Mouse (Mus musculus): ENCODE data around the gene Chd6.

The Chd6 gene

GRCm38 (mm10) chr2:161075553-161075952 lies 33.3 kb downstream of the Chd6 start:
- DNase-seq (ENCODE audit: low spot score) = no peak

GRCm38 (mm10) chr2:161066097-161066759 lies 42.6 kb downstream of the Chd6 start:
- DNase-seq (ENCODE audit: low spot score) = no peak

- no peak for DNase-seq (ENCODE audit: low spot score)
Observed at GRCm38 (mm10) chr2:161065594-161065993, 43.3 kb downstream of the Chd6 start.

DNA sequence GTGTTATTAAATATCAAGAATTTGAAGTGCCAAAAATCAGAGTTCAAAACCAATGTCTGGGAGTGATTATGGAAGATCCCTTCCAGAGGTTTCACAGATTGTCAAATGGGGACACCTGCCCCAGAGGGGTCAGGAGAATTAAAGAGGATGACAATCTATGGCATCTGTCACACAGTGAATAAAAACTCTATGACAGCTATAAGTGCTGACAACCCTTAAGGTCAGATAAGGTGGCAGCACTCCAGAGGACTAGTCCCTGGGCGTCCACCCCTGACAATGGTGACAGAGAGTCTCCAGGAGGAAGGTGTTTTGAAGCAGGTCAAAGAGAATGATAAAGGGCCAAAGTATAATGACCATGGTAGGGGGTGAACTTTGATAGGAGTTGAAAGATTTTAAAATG lies 44.0 kb downstream of the Chd6 start:
- DNase-seq (ENCODE audit: low spot score) = no peak

DNA sequence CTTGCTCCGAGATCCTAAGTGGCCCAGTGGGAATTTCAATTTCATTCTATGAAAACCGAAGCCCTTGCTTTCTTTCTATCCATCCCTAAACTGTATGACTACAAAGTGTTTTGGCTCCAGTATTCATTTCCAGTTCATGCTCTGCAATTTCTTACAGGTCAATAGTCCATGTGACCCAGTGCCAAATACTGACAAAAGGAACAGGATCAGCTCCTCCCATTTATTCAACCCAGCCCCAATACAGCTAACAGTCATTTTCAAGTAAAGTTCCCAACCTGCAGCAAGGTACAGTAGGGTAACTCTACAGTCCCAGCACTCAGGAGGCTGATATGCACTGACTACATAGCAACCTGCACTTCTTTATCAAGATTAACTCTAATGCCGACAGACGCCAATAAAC lies 50.0 kb downstream of the Chd6 start:
- DNase-seq (ENCODE audit: low spot score) = no peak

DNA sequence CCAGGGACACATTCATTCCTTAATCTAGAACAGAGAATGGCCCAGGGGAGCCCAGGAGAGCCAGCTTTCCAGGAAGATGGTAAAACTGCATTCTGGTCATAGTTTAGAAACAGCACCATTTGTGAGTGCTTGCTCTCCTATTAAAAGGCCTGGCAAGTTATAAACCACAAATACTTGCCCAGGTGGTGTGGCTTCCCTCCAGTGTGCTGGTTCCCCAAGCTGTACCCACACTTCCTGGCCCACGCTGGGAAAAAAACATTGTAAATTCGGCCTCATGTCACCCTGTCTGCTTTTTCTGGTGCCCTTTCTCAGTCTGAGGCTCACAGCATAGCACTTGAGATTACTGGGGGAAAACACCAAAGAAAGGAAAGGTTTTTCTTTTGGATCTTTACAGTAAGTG lies 55.1 kb downstream of the Chd6 start:
- DNase-seq (ENCODE audit: low spot score) = no peak

- no peak for DNase-seq (ENCODE audit: low spot score)
Observed at GRCm38 (mm10) chr2:161052175-161052574, 56.7 kb downstream of the Chd6 start.

DNA sequence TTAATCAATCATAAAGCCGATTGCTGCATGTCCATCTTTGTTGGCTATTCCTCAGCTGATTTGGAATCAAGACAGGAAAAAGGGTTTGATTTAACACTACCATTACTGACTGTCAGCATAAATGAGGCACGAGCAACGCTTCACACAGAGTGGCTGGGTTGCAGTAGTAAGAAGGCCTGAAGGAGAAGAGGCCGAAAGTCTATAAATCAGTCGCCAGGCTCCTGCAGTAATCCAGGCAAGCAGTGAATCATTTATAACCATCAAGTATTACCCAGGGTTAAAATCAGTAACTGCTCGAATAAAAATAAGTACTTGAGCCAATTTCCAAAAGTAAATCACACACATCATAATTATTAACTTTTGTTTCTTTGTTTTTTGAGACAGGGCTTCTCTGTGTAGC lies 59.4 kb downstream of the Chd6 start:
- DNase-seq (ENCODE audit: low spot score) = no peak

DNA sequence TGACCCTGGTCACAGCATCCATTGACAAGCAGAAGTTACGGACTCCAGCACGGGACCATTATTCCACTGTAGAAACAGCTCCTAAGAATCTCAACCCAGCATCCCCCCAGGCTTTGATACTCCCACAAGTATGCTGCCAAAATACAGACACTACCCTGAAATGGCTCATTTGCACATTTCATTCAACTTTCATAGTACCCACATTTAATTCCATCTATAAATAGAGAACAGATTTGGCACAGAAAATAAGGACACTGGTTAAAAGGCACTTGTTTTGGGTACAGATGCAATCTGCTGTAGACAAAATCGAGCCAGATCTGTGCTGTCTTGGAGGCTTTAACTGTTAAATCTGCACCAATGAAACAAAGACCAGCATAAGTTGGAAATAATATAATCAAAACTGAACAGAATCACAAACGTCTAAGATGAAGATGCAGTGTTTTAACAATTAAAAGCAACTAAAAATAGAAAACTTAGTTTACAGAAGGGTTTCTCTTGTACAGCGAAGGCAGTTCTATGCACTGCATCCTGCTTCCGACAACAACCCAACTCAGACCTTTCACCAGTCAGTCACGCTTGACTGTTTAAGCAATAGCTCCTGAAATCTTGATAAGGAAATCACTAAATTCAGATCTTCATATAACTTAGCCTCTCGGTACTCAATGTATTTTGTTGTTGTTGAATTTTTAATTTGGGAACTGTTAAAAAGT lies 64.2 kb downstream of the Chd6 start:
- no peak for DNase-seq (ENCODE audit: low spot score)

DNA sequence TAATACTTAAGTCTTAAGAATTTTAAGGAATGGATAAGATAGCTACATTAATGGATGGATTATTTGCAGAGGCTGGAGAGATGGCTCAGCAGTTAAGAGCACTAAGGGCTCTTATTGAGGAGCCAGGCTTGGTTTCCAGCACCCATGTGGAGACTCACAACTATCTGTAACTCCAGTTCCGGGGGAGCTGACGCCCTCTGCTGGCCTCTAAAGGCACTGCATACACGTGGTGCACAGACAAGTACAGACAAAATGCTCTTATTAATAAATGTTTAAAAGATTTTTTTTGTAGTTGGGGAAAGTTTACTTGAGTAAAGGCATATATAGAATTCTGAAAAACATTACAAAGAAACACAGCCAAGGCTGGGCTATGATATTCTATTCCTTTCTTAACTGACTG lies 66.0 kb downstream of the Chd6 start:
- DNase-seq (ENCODE audit: low spot score) = no peak

GRCm38 (mm10) chr2:161040743-161041142 lies 68.1 kb downstream of the Chd6 start:
- DNase-seq (ENCODE audit: low spot score) = no peak

- no peak for DNase-seq (ENCODE audit: low spot score)
Observed at GRCm38 (mm10) chr2:161037766-161038165, 71.1 kb downstream of the Chd6 start.

GRCm38 (mm10) chr2:161033141-161033540 lies 75.7 kb downstream of the Chd6 start:
- no peak for DNase-seq (ENCODE audit: low spot score)

DNA sequence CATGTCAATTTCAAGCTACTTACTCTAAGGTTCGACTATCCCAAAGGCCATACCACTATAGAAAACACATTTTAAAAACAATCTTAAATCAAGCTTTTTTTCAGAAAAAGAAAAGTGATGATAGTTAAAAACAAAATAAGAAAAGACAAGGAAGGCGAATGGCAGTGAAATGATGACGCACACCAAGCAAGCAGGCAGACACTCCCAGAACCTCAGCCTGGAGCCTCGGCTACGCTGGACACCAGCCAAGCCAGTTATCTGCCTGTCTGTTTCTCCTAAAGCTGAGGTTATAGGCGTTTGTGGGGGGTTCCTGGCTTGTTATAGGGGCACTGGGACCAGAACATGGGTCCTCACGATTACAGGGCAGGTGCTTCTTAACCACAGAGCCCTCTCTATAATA lies 76.5 kb downstream of the Chd6 start:
- no peak for DNase-seq (ENCODE audit: low spot score)

DNA sequence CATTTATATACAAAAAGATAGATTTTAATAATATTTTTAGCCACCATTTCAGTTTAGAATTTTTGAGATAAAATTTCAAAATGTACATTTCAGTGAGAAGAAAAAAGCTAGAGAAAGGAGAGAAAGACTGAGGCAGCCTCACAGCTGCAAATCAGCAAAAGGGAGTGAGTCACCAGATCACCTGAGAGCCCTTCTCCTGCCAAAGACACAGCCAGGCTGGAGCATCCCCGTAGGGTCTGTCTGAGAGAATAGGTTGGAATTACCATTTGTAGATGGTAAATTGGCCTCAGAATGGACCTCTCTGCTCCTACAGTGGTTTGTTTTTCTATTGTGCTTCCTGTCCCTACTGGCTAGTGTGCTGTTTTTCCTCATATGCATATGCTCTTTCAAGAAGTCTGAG lies 84.3 kb downstream of the Chd6 start:
- no peak for DNase-seq (ENCODE audit: low spot score)

DNA sequence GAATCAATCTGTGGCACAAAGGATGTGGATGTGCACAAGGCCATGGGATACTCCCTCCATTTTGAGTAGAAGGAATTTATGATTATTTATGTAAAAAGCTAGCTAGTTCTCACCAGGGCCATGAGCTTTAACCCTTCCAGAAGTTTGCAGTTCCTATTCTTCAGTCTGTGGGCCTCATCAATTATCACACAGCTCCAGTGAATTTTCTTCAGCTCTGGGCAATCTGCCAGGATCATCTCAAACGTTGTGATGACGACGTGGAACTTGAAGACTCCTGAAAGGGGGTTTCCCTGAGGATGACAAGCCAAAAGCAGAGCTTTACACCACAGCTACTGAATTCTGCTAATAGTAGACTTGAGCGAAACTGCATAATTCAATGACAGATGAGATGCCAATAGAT lies 91.0 kb downstream of the Chd6 start:
- no peak for DNase-seq (ENCODE audit: low spot score)

- DNase-seq (ENCODE audit: low spot score) = no peak
Observed at GRCm38 (mm10) chr2:161012577-161013251, 96.2 kb downstream of the Chd6 start.

- no peak for DNase-seq (ENCODE audit: low spot score)
Observed at GRCm38 (mm10) chr2:161004338-161004737, 104.5 kb downstream of the Chd6 start.

- DNase-seq (ENCODE audit: low spot score) = no peak
Observed at GRCm38 (mm10) chr2:160996987-160997763, 111.7 kb downstream of the Chd6 start.

DNA sequence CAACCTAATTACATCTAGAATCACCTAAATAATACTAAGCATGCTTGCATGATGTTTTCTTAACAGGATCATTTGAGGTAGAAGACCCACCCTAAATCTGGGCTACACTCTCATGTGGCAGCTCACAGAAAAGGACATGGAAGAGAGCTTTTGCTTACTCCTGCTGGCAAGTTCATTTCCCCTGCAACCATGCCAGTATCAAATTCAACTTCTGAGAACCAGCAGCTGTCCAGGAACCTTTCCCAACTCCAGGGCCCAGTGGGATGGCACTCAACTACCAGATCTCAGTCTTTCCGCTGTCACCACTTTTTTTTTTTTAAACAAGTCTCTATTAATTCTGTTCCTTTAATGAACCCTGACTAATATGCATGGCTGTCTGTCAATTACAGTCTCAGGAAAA lies 114.7 kb downstream of the Chd6 start:
- no peak for DNase-seq (ENCODE audit: low spot score)

DNA sequence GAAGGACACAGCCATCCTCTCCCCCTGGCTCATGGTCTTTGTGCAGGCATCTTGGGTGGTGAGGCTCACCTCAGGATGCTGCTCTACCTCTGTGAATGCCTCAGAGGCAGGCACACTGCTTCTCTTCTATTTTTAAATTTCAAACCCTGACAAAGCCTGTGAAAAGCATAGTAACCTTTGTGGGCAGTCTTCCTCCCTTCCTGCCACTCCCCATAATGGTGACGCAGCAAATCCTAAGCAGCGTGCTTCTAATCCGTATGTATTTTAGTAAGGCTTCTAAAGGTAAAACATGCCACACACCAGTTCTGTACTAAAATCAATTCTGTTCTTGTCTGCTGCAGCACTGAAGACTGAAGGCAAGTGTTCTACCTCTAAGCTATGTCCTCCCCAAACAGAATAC lies 116.4 kb downstream of the Chd6 start:
- DNase-seq (ENCODE audit: low spot score) = no peak

DNA sequence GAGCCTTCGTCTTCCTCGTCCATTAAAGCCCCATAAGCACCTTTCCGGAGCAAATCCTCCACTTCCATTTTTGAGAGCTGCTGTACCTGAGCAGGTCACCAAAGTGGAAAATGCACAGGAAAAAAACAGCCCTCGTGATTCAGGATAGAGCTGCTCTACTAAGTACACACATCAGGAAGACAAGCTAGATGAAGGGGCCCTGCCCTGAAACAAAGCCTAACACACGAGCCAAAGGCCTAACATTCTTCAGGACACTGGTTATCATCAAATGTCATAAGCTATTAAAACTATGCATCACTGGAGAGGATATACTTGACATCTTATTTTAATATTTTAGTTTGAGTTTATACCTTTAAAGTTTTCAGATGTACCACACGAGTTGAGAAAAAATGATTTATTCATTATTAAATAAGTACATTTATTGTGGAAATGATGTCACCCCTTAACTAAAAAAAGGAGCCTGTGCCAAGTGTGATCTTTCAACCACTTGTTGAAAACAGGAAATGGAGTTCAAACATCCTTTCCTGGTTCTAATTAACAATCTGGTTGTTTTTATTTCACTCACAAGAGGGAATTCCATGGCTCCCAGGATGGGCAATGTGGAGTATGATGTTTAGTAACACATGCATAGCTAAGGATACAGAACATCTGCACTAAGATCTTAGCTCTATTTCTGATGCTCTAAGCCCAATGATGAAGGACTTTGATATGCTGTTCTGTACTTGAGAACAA lies 118.4 kb downstream of the Chd6 start:
- no peak for DNase-seq (ENCODE audit: low spot score)

Data from ovary, postnatal 14 days (tissue).